Mouse (Mus musculus) forebrain, embryonic 14.5 days (tissue): ENCODE measurements around the gene Nupr1l. TPM values are rescaled to one million over a fixed set of nuclear protein-coding genes. Genes with fewer than 3 reads are reported as not detected.

Source experiments
- polyA plus RNA-seq: library from polyadenylated mRNA; unstranded; fragments of >200 nt; fragmentation: Nextera tagmentation; extraction: Ambion mirVana; gene quantifications from 2 replicates; pipeline ENCODE4 v1.2.1, GENCODE M21; 2014

The Nupr1l gene
- polyA plus RNA-seq, 1 experiment from 2014 or later, result 5.6 TPM

Other genes starting within 250 kb of the Nupr1l start
- gene Zfp11, start 238.4 kb upstream of the Nupr1l start, polyA plus RNA-seq, result 5.3 and 7.8 TPM in 2 replicates
- gene Sept14, start 200.0 kb upstream of the Nupr1l start, polyA plus RNA-seq, result not detected in 2 replicates
- gene Mrps17, start 193.0 kb upstream of the Nupr1l start, polyA plus RNA-seq, result 231 and 240 TPM in 2 replicates
- 78.9 and 79.4 TPM in 2 replicates for gene Nipsnap2, start 183.5 kb upstream of the Nupr1l start, polyA plus RNA-seq
- gene Psph, start 121.1 kb upstream of the Nupr1l start, polyA plus RNA-seq, result 47.2 and 61.2 TPM in 2 replicates
- 22.1 and 25.9 TPM in 2 replicates for gene Sumf2, start 61.6 kb upstream of the Nupr1l start, polyA plus RNA-seq
- 1,049 and 1,237 TPM in 2 replicates for gene Chchd2, start 21.1 kb upstream of the Nupr1l start, polyA plus RNA-seq
- 14.9 and 22.3 TPM in 2 replicates for gene Zbed5, start 12.8 kb upstream of the Nupr1l start, polyA plus RNA-seq
- gene Phkg1, start 10.0 kb upstream of the Nupr1l start, polyA plus RNA-seq, result 0.09 and 0.11 TPM in 2 replicates
- gene Vkorc1l1, start 33.4 kb downstream of the Nupr1l start, polyA plus RNA-seq, result 21.1 and 28.5 TPM in 2 replicates
- 20.7 and 21.4 TPM in 2 replicates for gene Gusb, start 94.5 kb downstream of the Nupr1l start, polyA plus RNA-seq
- gene Asl, start 120.7 kb downstream of the Nupr1l start, polyA plus RNA-seq, result 36.9 and 38.2 TPM in 2 replicates
- 50.7 and 51.2 TPM in 2 replicates for gene Crcp, start 120.8 kb downstream of the Nupr1l start, polyA plus RNA-seq
- 57.1 and 61.4 TPM in 2 replicates for gene Tpst1, start 164.8 kb downstream of the Nupr1l start, polyA plus RNA-seq
- gene Kctd7, start 236.3 kb downstream of the Nupr1l start, polyA plus RNA-seq, result 10.9 and 12.4 TPM in 2 replicates